Mouse (Mus musculus) A20 (cell line): ENCODE results near the gene Cfap221.

Experiments used
- DNase-seq: peaks from one replicate; pipeline ENCODE4 v3.0.0-alpha.2; 2011; ENCODE audit warnings: low read depth, low spot score

The Cfap221 gene

DNA sequence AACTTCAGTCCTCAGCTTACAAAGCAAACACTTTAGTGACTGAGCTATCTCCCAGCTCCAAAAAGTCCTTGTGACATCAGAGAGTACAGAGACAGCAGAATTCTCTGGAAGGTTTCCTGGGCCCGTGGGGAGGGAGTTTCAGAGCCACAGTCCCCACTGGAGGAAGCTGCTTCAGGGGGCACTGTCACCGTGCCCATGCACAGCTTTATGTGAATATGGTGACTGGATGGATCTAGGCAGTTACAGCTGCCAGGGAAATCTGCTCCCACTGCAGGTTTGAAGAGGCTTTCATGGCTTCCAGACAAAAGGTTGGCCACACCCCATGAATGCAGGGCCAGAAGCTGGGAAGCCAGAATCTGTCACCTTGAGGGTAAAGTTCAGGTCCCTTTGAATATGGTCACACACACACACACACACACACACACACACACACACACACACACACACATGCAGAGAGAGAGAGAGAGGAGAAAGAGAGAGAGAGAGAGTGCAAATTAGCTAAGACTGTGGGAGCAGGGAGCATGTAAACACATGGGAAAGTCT is 89.8 kb downstream of the Cfap221 start:
- DNase-seq: no peak

DNA sequence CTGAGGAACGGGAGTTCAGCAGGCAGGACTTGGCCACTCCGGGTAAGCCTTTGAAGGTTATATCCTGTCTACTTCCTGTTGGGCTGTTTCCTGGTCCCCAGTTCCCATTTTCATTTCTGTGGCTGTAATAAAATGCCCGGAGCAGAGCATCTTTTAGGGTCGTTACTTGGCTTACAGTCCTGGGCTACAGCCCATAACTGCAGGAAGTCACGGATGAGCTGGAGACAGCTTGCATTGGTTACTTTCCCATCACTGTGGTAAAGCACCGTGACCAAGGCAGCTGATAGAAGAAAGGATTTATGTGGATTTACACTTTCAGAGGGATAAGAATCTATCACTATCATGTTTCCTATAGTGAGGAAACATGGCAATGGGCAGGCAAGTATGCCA is 93.8 kb downstream of the Cfap221 start:
- no peak for DNase-seq

DNA sequence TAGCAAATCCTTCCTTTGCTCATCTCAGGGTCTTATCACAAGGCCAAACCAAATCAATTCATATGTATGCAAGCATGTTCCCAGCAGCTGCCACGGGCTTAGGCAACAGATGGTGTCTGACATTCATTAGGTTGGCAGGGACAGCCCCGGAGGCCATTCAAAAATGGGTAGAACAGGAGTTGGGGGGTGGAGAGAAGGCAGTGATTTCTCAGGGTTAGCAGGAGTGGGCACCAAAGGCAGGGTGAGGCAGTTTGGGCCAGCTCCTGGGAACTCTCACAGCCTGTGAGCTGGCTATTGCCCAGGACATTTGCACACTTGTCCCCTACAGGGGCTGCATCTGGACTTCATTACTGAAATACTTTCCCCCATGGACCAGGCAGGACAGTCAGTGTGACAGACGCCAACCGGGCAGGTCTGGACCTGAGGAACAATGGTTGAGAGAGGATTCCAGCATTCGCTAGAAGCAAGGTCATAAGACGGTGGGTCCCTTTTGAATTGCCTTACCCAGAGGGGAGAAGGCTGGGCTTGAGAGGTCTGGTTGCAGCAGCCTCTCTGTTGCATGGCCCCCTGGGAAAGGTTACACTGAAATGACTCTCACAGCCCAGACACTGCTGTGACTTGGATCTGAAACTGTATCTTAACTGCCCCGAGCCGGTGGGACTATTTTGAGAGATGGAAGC is 94.3 kb downstream of the Cfap221 start:
- no peak for DNase-seq

DNA sequence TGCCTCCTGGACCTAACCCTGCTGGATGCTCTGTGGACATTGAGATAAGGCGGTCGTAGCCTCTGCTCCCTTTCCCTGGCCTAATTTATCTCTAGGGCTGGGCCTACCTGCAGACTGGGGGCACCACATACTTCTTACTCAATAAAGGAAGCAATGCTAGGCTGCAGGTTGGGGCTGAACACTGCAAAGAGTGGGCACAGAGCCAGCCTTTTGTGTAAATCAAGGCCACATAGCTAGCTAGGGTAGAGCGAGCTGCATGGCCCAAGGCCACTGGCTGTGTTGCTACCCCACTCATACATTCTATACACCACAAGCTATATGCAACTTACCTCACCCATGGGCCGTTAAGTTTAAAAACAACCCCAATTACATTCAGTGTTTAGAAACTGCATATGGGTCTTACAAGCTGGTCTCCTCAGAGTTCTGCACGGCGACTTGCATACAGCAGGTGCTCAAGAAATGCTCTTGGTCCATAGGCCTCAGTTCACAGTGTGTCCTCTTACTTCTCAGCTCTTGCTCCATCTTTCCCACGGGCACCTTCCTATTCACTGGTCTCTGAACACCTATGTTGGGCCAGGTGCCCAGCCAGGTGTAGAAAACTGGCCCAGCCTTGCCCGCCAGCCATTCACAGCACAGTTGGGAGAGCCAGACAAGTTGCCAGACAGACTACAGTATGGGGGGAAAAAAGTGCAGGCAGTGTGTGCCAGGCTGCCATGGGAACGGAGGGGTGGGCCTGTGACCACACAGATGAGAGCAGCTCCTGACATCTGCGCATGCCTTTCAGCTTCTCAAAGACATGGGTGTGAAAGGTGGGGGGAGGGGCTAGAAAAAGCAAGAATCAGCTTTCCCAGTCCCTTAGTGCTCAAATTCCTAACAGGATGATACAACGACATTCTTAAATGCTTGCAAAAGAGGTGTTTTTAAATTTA is 97.6 kb downstream of the Cfap221 start:
- DNase-seq: no peak

DNA sequence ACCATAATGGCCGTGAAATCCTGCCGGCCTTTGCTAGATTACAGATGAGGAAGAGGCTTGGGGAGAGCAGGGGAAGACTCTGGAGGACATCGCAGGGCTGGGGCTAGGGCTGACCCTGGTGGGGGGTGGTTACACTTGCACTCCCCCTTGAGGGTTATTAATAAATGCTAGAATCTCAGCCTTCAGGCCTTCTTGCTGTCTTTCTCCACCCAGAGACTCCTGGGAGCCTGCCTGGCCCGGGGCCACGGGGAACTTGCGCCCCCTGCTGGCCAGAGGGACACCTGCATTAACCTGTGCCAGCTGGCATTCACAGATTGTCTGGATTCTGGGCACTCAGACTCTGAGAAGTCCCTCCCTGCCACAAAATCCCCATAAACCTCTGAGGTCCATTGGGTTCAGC is 102.1 kb downstream of the Cfap221 start:
- peak; percentile 67 for DNase-seq

DNA sequence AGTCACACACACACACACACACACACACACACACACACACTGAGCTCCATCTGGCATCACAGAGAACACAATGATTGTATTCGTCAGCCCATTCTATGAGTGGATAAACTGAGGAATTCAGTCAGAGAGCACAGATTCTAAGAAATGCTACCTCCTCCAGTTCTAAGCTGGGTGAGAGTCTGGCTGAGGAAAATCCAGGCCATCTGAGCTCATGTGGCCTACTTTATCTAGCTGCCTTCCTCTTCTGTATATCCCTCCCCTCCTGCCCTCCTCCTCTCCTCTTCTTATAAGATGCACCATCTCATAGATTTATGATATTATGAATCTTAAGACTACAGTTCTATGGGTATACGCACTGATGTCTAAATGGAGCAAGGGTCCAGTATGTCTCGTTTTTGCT is 103.4 kb downstream of the Cfap221 start:
- no peak for DNase-seq

DNA sequence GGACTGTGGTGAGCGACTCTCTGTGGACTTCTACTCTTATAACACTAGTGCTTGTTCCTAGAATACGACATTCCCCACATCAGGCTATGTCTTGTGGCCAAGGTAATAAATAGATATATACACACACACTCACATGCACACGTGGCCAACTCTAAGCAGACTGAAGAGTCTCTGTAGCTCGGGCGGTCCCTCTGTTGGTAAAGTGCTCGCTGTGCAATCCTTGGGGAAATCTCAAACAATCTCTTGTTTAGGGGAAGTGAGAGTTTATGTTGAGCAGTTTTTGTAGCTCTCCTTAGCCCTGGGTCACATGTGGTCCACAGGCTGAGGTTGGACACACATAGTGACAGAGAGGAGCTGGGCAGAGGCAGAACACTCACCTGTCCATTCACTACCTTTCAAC is 104.1 kb downstream of the Cfap221 start:
- DNase-seq: peak; percentile 39

DNA sequence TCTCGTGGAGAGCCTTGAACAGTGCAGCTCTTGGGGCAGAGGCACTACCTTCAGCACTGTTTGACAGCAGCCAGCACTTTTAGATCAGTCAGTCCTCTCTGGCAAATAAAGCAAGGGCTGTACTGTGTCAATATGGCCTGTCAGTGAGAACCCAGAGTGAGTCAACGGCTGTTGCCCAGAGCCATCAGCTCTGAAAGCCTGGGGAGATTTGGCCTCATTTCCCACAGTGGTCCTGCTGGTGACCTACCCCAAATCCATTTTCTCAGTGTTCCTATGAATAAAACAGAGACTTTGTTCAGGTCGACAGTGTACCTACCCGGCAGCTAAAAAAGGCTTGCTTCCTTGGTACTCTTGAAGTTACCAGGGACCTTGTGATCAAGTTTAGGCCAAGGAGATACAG is 105.2 kb downstream of the Cfap221 start:
- DNase-seq: no peak

DNA sequence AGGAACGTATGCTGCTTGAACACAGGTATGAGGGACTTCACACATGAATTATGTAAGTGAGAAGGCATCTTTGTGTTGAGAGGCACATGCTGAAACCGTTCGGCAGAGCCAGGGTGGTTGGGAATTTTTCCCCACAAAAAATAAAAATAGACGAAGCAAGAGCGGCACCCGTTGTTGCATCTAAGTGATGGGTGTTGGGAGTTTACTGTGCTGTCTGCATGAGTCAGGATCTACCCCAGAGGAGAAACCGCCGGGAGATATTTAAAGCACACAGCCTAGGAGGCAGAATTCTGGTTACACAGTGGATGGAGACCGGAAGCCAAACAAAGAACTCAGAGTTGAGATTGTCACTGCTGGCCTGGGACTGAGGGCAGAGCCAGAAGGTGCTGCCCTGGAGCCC is 105.9 kb downstream of the Cfap221 start:
- DNase-seq: no peak

DNA sequence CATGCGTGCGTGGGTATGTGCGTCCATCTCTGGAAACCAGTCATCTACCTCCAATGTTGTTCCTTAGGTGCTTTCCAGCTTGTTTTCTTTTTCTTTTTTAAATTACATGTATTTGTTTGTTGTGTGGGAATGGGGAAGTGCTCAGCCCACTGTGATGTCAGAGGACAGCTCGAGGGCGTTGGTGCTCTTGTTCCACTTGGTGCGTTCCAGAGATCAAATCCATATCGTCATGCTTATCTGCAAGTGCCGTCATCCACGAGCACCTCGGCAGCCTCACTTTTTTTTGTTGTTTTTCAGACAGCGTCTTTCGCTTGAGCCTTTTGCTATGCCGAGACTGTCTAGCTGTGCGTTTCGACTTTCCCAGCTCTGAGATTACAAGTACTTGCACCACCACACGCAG is 107.7 kb downstream of the Cfap221 start:
- no peak for DNase-seq

DNA sequence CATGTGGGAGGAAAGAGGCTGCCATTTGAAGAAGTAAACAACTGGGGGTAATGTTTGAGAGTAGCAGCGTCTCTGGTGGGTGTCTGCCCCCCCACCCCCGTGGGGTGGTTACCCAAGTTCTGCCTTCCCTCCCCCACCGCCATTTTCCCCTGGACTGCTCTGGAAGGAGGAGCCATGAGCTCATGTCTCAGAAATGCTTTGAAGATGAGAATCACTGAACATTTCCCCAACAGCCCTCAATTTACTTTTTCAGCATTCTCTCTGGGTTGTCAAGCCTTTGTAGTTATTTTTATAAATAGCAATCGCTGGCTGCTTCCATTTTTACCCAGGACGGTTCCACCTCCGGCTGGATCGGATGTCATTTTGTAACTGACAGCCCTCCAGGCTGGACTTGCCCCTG is 110.7 kb downstream of the Cfap221 start:
- no peak for DNase-seq

DNA sequence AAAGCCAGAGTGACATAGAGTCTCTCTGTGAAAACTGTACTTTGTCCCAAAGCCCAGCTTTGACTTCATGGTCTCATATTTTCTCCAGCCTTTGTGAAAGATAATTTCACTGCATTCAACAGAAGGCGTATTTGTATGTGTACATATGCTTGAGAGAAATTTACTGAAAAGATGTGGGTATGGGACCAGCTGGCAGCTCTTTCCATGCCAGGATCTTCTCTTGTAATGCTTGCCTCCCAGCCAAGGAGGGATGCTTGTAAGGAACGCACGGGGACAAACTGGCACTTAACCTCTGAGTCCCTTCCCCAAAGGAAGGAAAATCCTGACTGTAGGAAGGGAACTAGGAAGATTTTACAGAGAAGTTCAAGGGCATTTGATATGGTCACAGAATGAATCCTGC is 112.8 kb downstream of the Cfap221 start:
- DNase-seq: no peak

DNA sequence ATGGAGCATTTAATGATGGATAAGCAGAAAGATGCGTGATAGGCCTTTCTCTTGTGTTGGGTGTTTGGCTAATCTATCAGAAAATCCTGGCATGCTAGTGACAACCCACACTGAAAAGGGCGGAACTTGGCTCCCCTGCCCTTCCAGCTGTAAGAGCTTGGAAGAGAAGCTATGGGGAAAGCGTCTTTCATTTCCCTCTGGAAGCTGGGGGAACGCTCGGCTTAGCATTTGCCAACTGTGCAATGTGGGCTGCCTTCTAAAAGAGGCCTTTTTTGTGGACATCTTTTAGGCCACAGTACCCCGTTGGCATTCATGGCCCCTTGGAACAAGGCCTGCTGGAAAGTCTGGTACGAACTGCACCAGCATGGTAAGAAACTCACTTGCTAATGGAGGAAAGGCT is 118.1 kb downstream of the Cfap221 start:
- DNase-seq: no peak

DNA sequence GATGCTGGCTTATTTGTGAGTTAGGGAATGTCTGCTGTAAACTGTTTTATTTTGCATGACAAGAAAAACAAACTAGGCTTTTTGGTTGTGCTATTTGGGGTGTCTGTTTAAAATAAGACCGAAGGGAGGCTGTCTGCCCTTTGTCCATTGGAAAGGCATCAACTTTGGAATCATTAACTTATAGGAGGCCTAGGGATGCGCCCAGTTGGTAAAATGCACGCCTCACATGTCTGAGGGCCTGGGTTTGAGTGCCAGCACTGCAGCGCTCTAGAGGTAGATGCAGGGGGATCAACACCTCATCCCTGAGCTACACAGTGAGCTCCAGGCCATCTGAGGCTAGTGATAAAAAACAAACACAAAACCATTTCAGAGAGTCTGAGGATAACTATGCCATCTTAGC is 119.6 kb downstream of the Cfap221 start:
- DNase-seq: no peak
